Mouse (Mus musculus) T-helper 17 cell (primary cell): ENCODE measurements around the gene P3h1.

ENCODE experiments used
- in situ Hi-C, 2 experiments: fragments of 300-600 bp; cut with MboI, MseI; formaldehyde crosslinking; loops; 1 replicate in 1 of 2; 2 replicates in 1 of 2; pipeline ENCODE4 v1.15.1; 2025; ENCODE audit warnings: high pct_unique_total_duplicates in 2 of 2

The P3h1 gene

GRCm38 (mm10) chr4:119232410-119233255, at the start of gene P3h1, which contains the start of gene AU022252:
P3h1 (plus strand) TSS chr4:119232915.
AU022252 (minus strand) TSS chr4:119232712.
- in situ Hi-C loops = loop anchor here in 1 of 2 experiments (5.0 kb wide), 1 partner anchor 815 kb away; no protein-coding TSS in a partner anchor

- in situ Hi-C loops = loop anchor here in 1 of 2 experiments (5.0 kb wide), 1 partner anchor 34 kb away; the partner anchor contains the start of gene Tmem269
Measured at GRCm38 (mm10) chr4:119183525-119183924, 49.2 kb upstream of the P3h1 start.

GRCm38 (mm10) chr4:119185771-119186170, 46.9 kb upstream of the P3h1 start:
- in situ Hi-C loops = no loop called here

- in situ Hi-C loops = no loop called here
Measured at GRCm38 (mm10) chr4:119188060-119188785, 44.5 kb upstream of the P3h1 start.

- in situ Hi-C loops = no loop called here
Measured at GRCm38 (mm10) chr4:119189392-119189791, 43.3 kb upstream of the P3h1 start.

GRCm38 (mm10) chr4:119189864-119190263, 42.9 kb upstream of the P3h1 start, which contains the start of gene Ermap:
Ermap (minus strand) TSS chr4:119190011.
- in situ Hi-C loops = loop anchor here in 1 of 2 experiments (10.0 kb wide), 1 partner anchor 575 kb away; no protein-coding TSS in a partner anchor

- in situ Hi-C loops = loop anchor here in 1 of 2 experiments (10.0 kb wide), 1 partner anchor 576 kb away; no protein-coding TSS in a partner anchor
Measured at GRCm38 (mm10) chr4:119190618-119191017, 42.1 kb upstream of the P3h1 start.

GRCm38 (mm10) chr4:119191273-119191672, 41.4 kb upstream of the P3h1 start:
- in situ Hi-C loops = loop anchor here in 1 of 2 experiments (10.0 kb wide), 1 partner anchor 576 kb away; no protein-coding TSS in a partner anchor

- in situ Hi-C loops = loop anchor here in 1 of 2 experiments (10.0 kb wide), 1 partner anchor 578 kb away; no protein-coding TSS in a partner anchor
Measured at GRCm38 (mm10) chr4:119192757-119193156, 40.0 kb upstream of the P3h1 start.

- in situ Hi-C loops = loop anchor here in 1 of 2 experiments (10.0 kb wide), 1 partner anchor 580 kb away; no protein-coding TSS in a partner anchor
Measured at GRCm38 (mm10) chr4:119194909-119195581, 37.7 kb upstream of the P3h1 start, which contains the start of gene Svbp. Svbp (plus strand) TSS chr4:119195306.

- in situ Hi-C loops = loop anchor here in 1 of 2 experiments (10.0 kb wide), 1 partner anchor 581 kb away; no protein-coding TSS in a partner anchor
Measured at GRCm38 (mm10) chr4:119195582-119196320, 37.0 kb upstream of the P3h1 start.

GRCm38 (mm10) chr4:119198105-119198504, 34.6 kb upstream of the P3h1 start:
- in situ Hi-C loops = loop anchor here in 1 of 2 experiments (10.0 kb wide), 1 partner anchor 583 kb away; no protein-coding TSS in a partner anchor

GRCm38 (mm10) chr4:119204672-119205071, 28.0 kb upstream of the P3h1 start:
- in situ Hi-C loops = no loop called here

GRCm38 (mm10) chr4:119216667-119217066, 16.0 kb upstream of the P3h1 start:
- in situ Hi-C loops = loop anchor here in 1 of 2 experiments (5.0 kb wide), 1 partner anchor 34 kb away; no protein-coding TSS in a partner anchor

GRCm38 (mm10) chr4:119218169-119218568, 14.5 kb upstream of the P3h1 start, which contains the start of gene Tmem269:
Tmem269 (minus strand) TSS chr4:119218217.
- in situ Hi-C loops = loop anchor here in 1 of 2 experiments (5.0 kb wide), 1 partner anchor 36 kb away; no protein-coding TSS in a partner anchor

GRCm38 (mm10) chr4:119223696-119224095, 9.0 kb upstream of the P3h1 start:
- in situ Hi-C loops = no loop called here

- in situ Hi-C loops = no loop called here
Measured at GRCm38 (mm10) chr4:119224534-119224933, 8.2 kb upstream of the P3h1 start.

- in situ Hi-C loops = no loop called here
Measured at GRCm38 (mm10) chr4:119225719-119226118, 7.0 kb upstream of the P3h1 start.

- in situ Hi-C loops = no loop called here
Measured at GRCm38 (mm10) chr4:119226751-119227150, 6.0 kb upstream of the P3h1 start.
